Mouse (Mus musculus) cerebral cortex, adult 2 months (tissue): Measurements from ENCODE around the gene Akr7a5.

Experiments
- WGBS: fragments of 180-500 bp; shearing (Covaris S2); methylation state at CpG from one replicate; pipeline ENCODE4 v1.1.7; 2018; 5-methylcytosine and 5-hydroxymethylcytosine counted together

Akr7a5 gene

GRCm38 (mm10) chr4:139351931-139352711 is 41.6 kb downstream of the Akr7a5 start, which contains the start of the genes Mrto4, Emc1 and Ubr4:
Mrto4 (minus strand) TSS chr4:139352576.
Emc1 (plus strand) TSS chr4:139352587.
Ubr4 (plus strand) TSS chr4:139352609.
- WGBS = under 1% methylated on average over 64 of the region's 64 CpGs

GRCm38 (mm10) chr4:139352832-139353231 is 42.3 kb downstream of the Akr7a5 start:
- WGBS = under 1% methylated on average over 7 of the region's 7 CpGs

GRCm38 (mm10) chr4:139357211-139357610 is 46.7 kb downstream of the Akr7a5 start:
- 91% methylated on average over 3 of the region's 3 CpGs for WGBS

GRCm38 (mm10) chr4:139360761-139361548 is 50.4 kb downstream of the Akr7a5 start:
- 93% methylated on average over 11 of the region's 11 CpGs for WGBS

GRCm38 (mm10) chr4:139367336-139367735 is 56.8 kb downstream of the Akr7a5 start:
- 92% methylated on average over 3 of the region's 3 CpGs for WGBS
